Mouse (Mus musculus) limb, embryonic 11.5 days (tissue): ENCODE results near the gene Pkp4. TPM values are rescaled to one million over a fixed set of nuclear protein-coding genes. Genes with fewer than 3 reads are reported as not detected.

Experiments
- ATAC-seq: fragments of 200-750 bp; cut with Nextera tagmentation; 2 replicates; pipeline ENCODE4 v1.8.0; 2017; ENCODE audit warnings: low read depth; ENCODE audit not compliant: insufficient number of reproducible peaks, low FRiP score, low TSS enrichment
- DNase-seq: peaks from one replicate; pipeline ENCODE4 v3.0.0-alpha.2; 2015; ENCODE audit warnings: low spot score
- H3K27ac ChIP-seq: fragments of 300-500 bp; sonication (generic); replicated peaks from 2 replicates; pipeline ENCODE4 v1.5.1; 2014; ENCODE audit warnings: low read depth, mild to moderate bottlenecking, low read length
- H3K27me3 ChIP-seq: fragments of 300-500 bp; sonication (generic); 2 replicates; pipeline ENCODE4 v1.6.1; 2014; ENCODE audit warnings: mild to moderate bottlenecking, low read length, mixed read lengths; ENCODE audit not compliant: control insufficient read depth, insufficient read depth
- H3K36me3 ChIP-seq: fragments of 300-500 bp; sonication (generic); 2 replicates; pipeline ENCODE4 v1.6.1; 2014; ENCODE audit warnings: mild to moderate bottlenecking, low read length, moderate library complexity, mixed read lengths; ENCODE audit not compliant: control insufficient read depth, insufficient read depth
- H3K4me1 ChIP-seq: fragments of 300-500 bp; sonication (generic); 2 replicates; pipeline ENCODE4 v1.6.1; 2014; ENCODE audit warnings: low read length, mixed read lengths; ENCODE audit not compliant: control insufficient read depth, insufficient read depth
- H3K4me2 ChIP-seq: fragments of 300-500 bp; sonication (generic); 2 replicates; pipeline ENCODE4 v1.6.1; 2014; ENCODE audit warnings: low read depth, mild to moderate bottlenecking, moderate library complexity; ENCODE audit not compliant: severe bottlenecking
- H3K4me3 ChIP-seq: fragments of 300-500 bp; sonication (generic); 2 replicates; pipeline ENCODE4 v1.5.1; 2014; ENCODE audit warnings: low read depth, low read length
- H3K9ac ChIP-seq: fragments of 300-500 bp; sonication (generic); 2 replicates; pipeline ENCODE4 v1.6.1; 2014; ENCODE audit warnings: mild to moderate bottlenecking, low read length
- H3K9me3 ChIP-seq: fragments of 300-500 bp; sonication (generic); 2 replicates; pipeline ENCODE4 v1.6.1; 2016; ENCODE audit warnings: low read length; ENCODE audit not compliant: control insufficient read depth
- WGBS: fragments of 180-500 bp; shearing (Covaris S2); extraction: QIAGEN DNeasy Blood & Tissue Kit; methylation state at CpG from one replicate; pipeline ENCODE4 v1.1.7; 2014; 5-methylcytosine and 5-hydroxymethylcytosine counted together
- polyA plus RNA-seq: library from polyadenylated mRNA; unstranded; fragments of >200 nt; fragmentation: Nextera tagmentation; extraction: Ambion mirVana; gene quantifications from 2 replicates; pipeline ENCODE4 v1.2.1, GENCODE M21; 2014

The Pkp4 gene
- polyA plus RNA-seq, 1 experiment from 2014 or later: 18.8 TPM

- 93% methylated on average over 6 of the region's 6 CpGs for WGBS
- Histone ChIP-seq H3K4me2 (no peak overlapping the region), H3K9ac (no peak overlapping the region), H3K4me3 (no peak overlapping the region), H3K27ac (no peak overlapping the region), H3K4me1 (no peaks in the 10 kb centered on the region), H3K27me3 (no peaks in the 10 kb centered on the region), H3K9me3 (no peaks in the 10 kb centered on the region), H3K36me3 (no peaks in the 10 kb centered on the region)
- ATAC-seq (no peak), DNase-seq (no peak)
Observed at GRCm38 (mm10) chr2:59186966-59187365, 26.3 kb downstream of the Pkp4 start.

- H3K4me1 ChIP-seq: no peaks in the 10 kb centered on the region
- H3K9ac ChIP-seq: no peak overlapping the region
- no peak overlapping the region for H3K27ac ChIP-seq
- ATAC-seq: no peak
- H3K9me3 ChIP-seq: no peaks in the 10 kb centered on the region
- DNase-seq: no peak
- no peaks in the 10 kb centered on the region for H3K36me3 ChIP-seq
- no peaks in the 10 kb centered on the region for H3K27me3 ChIP-seq
- H3K4me2 ChIP-seq: no peak overlapping the region
- WGBS: 89% methylated on average over 8 of the region's 8 CpGs
- H3K4me3 ChIP-seq: no peak overlapping the region
Observed at GRCm38 (mm10) chr2:59188306-59188705, 27.7 kb downstream of the Pkp4 start.

- Histone ChIP-seq H3K4me1 (no peaks in the 10 kb centered on the region), H3K4me3 (no peak overlapping the region), H3K27ac (no peak overlapping the region), H3K4me2 (no peak overlapping the region), H3K36me3 (no peaks in the 10 kb centered on the region; the same call in 1 of the 2 replicates), H3K9ac (no peak overlapping the region), H3K9me3 (no peaks in the 10 kb centered on the region), H3K27me3 (no peaks in the 10 kb centered on the region)
- WGBS: 97% methylated on average over 5 of the region's 5 CpGs
- DNase-seq (no peak), ATAC-seq (no peak)
Observed at GRCm38 (mm10) chr2:59189661-59190185, 29.1 kb downstream of the Pkp4 start.

DNA sequence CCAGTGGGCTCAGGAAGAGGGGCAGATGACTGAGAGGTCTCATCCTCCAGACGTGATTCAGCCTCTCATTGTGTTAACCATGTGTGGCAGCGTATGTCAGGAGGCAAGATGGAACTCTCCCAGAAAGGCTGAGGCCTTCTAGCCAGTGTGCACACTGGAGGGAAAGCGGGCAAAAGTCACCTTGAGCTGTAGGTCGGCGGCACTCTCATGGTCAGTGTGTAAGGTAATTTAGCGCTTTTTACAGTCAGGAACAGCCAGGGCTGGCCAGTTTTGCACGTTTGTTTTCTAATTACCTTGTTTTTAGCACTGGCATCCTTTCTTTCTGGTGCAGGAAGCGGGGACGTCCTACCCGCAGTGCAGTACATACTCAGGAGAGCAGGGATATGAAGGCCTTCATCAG lies 29.5 kb downstream of the Pkp4 start:
- Histone ChIP-seq H3K4me3 (no peak overlapping the region), H3K27me3 (no peaks in the 10 kb centered on the region), H3K27ac (no peak overlapping the region), H3K36me3 (no peaks in the 10 kb centered on the region; the same call in 1 of the 2 replicates), H3K9ac (no peak overlapping the region), H3K4me2 (no peak overlapping the region), H3K9me3 (no peaks in the 10 kb centered on the region), H3K4me1 (no peaks in the 10 kb centered on the region)
- no peak for ATAC-seq
- 87% methylated on average over 10 of the region's 10 CpGs for WGBS
- no peak for DNase-seq

DNA sequence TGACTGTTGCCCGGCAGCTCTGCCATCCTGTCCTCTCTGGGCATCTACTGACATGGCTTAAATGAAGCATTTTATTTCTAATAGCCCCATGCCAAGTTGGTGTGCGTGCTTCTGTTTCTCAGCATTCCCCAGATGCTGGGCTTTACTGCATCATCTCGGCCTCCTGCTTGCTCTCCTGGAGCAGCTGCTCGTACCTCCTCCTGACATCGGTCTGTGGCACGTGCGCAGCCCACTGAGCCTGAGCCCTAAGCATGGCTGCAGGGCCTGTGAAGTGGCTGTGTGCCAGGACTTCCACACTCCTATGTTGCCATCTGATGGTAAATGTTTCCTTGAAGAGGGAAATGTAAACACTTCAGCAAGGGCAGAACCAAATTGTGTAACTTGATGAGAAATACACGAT lies 30.8 kb downstream of the Pkp4 start:
- no peak overlapping the region for H3K4me2 ChIP-seq
- H3K4me3 ChIP-seq: no peak overlapping the region
- no peak overlapping the region for H3K27ac ChIP-seq
- H3K36me3 ChIP-seq: no peaks in the 10 kb centered on the region; the same call in 1 of the 2 replicates
- ATAC-seq: no peak
- H3K9me3 ChIP-seq: no peaks in the 10 kb centered on the region
- H3K9ac ChIP-seq: no peak overlapping the region
- no peak for DNase-seq
- H3K27me3 ChIP-seq: no peaks in the 10 kb centered on the region
- H3K4me1 ChIP-seq: no peaks in the 10 kb centered on the region
- WGBS: 90% methylated on average over 8 of the region's 8 CpGs

DNA sequence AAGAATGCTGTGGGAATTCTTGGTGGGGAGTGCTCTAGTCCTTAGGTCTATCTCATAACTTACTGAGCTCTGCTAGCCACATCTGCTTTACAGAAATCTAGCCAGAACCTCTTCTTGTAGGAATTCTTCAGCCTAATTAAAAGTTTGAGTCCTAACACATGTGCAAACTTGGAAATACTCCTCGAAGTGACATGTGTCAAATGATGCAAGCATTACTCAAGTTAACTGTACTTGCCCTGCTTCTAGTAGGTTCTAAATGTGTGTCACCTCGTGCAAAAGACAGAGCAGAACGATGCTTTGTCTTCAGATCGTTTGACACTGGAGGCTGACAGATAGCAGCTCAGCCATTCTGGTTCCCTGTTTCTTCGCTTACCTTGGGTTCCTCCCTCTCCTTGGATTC lies 32.5 kb downstream of the Pkp4 start:
- Histone ChIP-seq H3K9ac (no peak overlapping the region), H3K4me2 (no peak overlapping the region), H3K9me3 (no peaks in the 10 kb centered on the region), H3K27ac (no peak overlapping the region), H3K27me3 (no peaks in the 10 kb centered on the region), H3K4me3 (no peak overlapping the region), H3K36me3 (no peaks in the 10 kb centered on the region; the same call in 1 of the 2 replicates), H3K4me1 (no peaks in the 10 kb centered on the region)
- no peak for ATAC-seq
- 81% methylated on average over 5 of the region's 5 CpGs for WGBS
- DNase-seq: no peak

DNA sequence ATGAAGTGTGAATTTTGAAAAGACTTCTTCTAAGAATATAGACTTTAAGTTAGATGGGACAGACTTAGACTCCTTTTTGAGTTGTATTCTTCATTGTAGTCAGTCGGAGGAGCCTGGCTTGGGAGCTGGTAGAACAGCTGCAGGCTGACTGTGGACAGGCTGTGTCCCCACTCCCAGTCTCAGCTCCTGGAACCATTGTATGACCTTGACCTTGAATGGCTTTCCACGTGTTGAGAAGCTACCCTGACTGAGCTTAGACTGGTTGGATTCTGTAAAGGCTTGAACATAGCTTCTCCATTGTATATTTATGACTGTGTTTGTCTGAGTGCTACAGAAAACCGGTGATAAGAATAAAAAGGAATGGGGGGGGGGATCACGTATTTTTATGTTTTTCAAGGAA lies 36.5 kb downstream of the Pkp4 start:
- Histone ChIP-seq H3K4me1 (no peaks in the 10 kb centered on the region), H3K4me3 (no peak overlapping the region), H3K9ac (no peak overlapping the region), H3K27me3 (no peaks in the 10 kb centered on the region), H3K27ac (no peak overlapping the region), H3K36me3 (no peaks in the 10 kb centered on the region; the same call in 1 of the 2 replicates), H3K4me2 (no peak overlapping the region), H3K9me3 (no peaks in the 10 kb centered on the region)
- ATAC-seq (no peak), DNase-seq (no peak)
- WGBS: 86% methylated on average over 4 of the region's 4 CpGs

DNA sequence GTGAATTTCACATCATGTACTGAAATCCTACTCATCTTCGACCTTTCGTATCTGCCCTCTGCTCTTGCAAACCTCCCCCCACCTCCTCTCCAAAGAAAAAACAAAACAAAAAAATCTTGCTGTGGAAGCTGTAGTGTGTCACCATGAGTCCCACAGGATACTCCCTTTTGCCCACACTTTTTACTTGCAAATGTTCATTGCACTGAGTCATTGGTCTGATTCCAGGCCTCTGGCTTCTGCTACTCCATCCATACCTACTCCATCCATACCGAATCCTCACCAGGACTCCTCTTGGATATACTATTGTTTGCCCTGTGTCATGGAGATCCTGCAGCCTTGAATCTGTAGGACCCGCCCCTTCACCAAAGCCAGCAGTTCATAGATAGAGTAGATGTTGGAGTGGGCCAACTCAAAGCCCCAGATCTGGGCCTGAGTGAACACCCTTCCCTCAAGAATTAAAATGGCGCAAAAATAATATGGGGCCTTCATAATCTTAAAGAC lies 38.9 kb downstream of the Pkp4 start:
- Histone ChIP-seq H3K4me3 (no peak overlapping the region), H3K27ac (no peak overlapping the region), H3K9me3 (no peaks in the 10 kb centered on the region), H3K27me3 (no peaks in the 10 kb centered on the region), H3K9ac (no peak overlapping the region), H3K4me1 (no peaks in the 10 kb centered on the region), H3K36me3 (no peaks in the 10 kb centered on the region; the same call in 1 of the 2 replicates), H3K4me2 (no peak overlapping the region)
- WGBS: 96% methylated on average over 5 of the region's 5 CpGs
- ATAC-seq: no peak
- DNase-seq: no peak

DNA sequence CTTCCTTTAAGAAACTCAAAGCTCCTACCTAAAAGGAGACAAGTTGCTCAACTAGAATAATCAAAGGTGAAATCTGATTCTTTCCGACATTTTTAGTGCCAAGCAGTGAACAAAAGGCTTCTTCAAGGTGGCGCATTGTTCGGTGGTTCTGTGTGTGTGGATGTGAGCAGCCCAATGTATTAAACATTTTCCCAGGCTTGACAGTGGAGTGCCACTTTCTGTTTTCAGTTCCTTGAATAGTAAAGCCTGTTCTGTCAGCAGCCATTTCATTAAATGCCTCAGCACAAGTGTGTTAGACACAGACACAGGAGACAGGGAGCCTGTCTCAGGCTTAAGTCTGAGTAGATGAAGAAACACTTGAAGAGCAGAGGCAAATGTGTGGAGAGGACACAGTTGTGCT lies 39.9 kb downstream of the Pkp4 start:
- no peaks in the 10 kb centered on the region for H3K4me1 ChIP-seq
- H3K27ac ChIP-seq: no peak overlapping the region
- H3K9ac ChIP-seq: no peak overlapping the region
- H3K4me3 ChIP-seq: no peak overlapping the region
- ATAC-seq: no peak
- no peaks in the 10 kb centered on the region for H3K9me3 ChIP-seq
- no peak overlapping the region for H3K4me2 ChIP-seq
- DNase-seq: no peak
- no peaks in the 10 kb centered on the region for H3K27me3 ChIP-seq
- no peaks in the 10 kb centered on the region for H3K36me3 ChIP-seq
- WGBS: 82% methylated on average over 3 of the region's 3 CpGs
